Comparison of ENCODE assay signal across 8 mouse cellular contexts in the genomic region with DNA sequence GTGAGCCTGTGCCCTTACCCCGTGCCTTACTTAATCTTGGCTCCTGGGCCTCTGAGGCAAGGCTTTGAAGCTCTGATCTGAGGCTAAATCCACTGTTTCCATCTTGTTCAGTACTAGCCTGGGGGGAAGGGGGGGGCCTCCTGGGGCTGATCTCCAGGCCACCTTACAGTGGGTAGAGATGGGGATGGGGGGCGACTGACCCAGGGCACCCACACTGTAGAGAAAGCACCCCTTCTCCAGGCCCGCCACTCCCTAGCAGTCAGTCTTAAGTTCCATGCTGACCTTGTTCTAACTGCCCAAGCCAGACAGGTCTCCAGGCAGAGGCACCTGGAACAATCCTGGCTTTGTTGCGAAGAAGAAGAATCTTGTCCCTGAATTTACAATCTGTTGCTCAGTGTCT. TPM values are rescaled to one million over a fixed set of nuclear protein-coding genes. Genes with fewer than 3 reads are reported as not detected.
DNase-seq lines count a peak whose midpoint lies in the region; ATAC-seq and TF ChIP-seq lines count a peak whose summit lies in the region.

No protein-coding gene starts in this region.

- H3K9ac ChIP-seq in liver, adult 2 months (ENCODE audit: low read depth, low read length), result peak overlapping the region; percentile 65
- peak overlapping the region; percentile 52; the same call in 1 of the 2 replicates for H3K9ac ChIP-seq in forebrain, embryonic 13.5 days
- peak overlapping the region; percentile 48 for H3K9ac ChIP-seq in limb, embryonic 13.5 days
- H3K9ac ChIP-seq in neural tube, embryonic 15.5 days (replicated peaks), result no peak overlapping the region

- no peaks in the 10 kb centered on the region for H3K36me3 ChIP-seq in liver, adult 2 months (ENCODE audit: control insufficient read depth, insufficient read depth, low read length)
- no peaks in the 10 kb centered on the region for H3K36me3 ChIP-seq in forebrain, embryonic 13.5 days (ENCODE audit: poor library complexity, severe bottlenecking)
- no peaks in the 10 kb centered on the region for H3K36me3 ChIP-seq in limb, embryonic 13.5 days
- no peaks in the 10 kb centered on the region for H3K36me3 ChIP-seq in neural tube, embryonic 15.5 days

- 39% methylated on average over 4 of the region's 4 CpGs for WGBS in liver, adult 2 months
- 22% methylated on average over 4 of the region's 4 CpGs for WGBS in forebrain, embryonic 13.5 days
- WGBS in limb, embryonic 13.5 days, result 35% methylated on average over 4 of the region's 4 CpGs
- WGBS in neural tube, embryonic 15.5 days, result 47% methylated on average over 4 of the region's 4 CpGs

- peak overlapping the region; percentile 66 for H3K4me2 ChIP-seq in forebrain, embryonic 13.5 days
- H3K4me2 ChIP-seq in limb, embryonic 13.5 days (replicated peaks), result peak overlapping the region; percentile 75
- H3K4me2 ChIP-seq in neural tube, embryonic 15.5 days, result peak overlapping the region; percentile 82

- 0 out of 2 replicates have a peak, but pooled peaks have one; percentile 8 for ATAC-seq in forebrain, embryonic 13.5 days
- ATAC-seq in limb, embryonic 13.5 days (ENCODE audit: low FRiP score, low read depth), result no peak
- no peak for ATAC-seq in neural tube, embryonic 15.5 days (ENCODE audit: low FRiP score)

- no peak for TF ChIP-seq CTCF in liver, adult 2 months (IDR thresholded peaks at IDR 0.05; ENCODE audit: low read depth, low read length)

- H3K4me1 ChIP-seq in liver, adult 2 months (ENCODE audit: control insufficient read depth, insufficient read depth, low read length), result peaks cover 27% of the 10 kb centered on the region
- H3K4me1 ChIP-seq in forebrain, embryonic 13.5 days, result peaks cover 10% of the 10 kb centered on the region
- H3K4me1 ChIP-seq in limb, embryonic 13.5 days, result peaks cover 10% of the 10 kb centered on the region
- peaks cover 7% of the 10 kb centered on the region for H3K4me1 ChIP-seq in neural tube, embryonic 15.5 days

- H3K9me3 ChIP-seq in forebrain, embryonic 13.5 days (replicated peaks), result no peaks in the 10 kb centered on the region
- H3K9me3 ChIP-seq in limb, embryonic 13.5 days, result no peaks in the 10 kb centered on the region
- H3K9me3 ChIP-seq in neural tube, embryonic 15.5 days (replicated peaks), result no peaks in the 10 kb centered on the region

- H3K27me3 ChIP-seq in liver, adult 2 months (ENCODE audit: control insufficient read depth, insufficient read depth, low read length), result no peaks in the 10 kb centered on the region
- H3K27me3 ChIP-seq in forebrain, embryonic 13.5 days, result peaks cover 29% of the 10 kb centered on the region
- H3K27me3 ChIP-seq in limb, embryonic 13.5 days, result peaks cover 39% of the 10 kb centered on the region
- H3K27me3 ChIP-seq in neural tube, embryonic 15.5 days (replicated peaks), result peaks cover 33% of the 10 kb centered on the region

- DNase-seq in liver, adult 2 months (ENCODE audit: extremely low read depth, low read depth, low spot score), result peak; percentile 32
- no peak for DNase-seq in liver
- no peak for DNase-seq in gastrocnemius, postnatal 25 days
- DNase-seq in frontal cortex, postnatal 36 days (ENCODE audit: low spot score in 2 of 2), result no peak
- DNase-seq in cerebellum, adult 18-20 months, result no peak

- H3K79me2 ChIP-seq in liver, adult 2 months (ENCODE audit: control insufficient read depth, insufficient read depth, low read length), result no peaks in the 10 kb centered on the region

- peak overlapping the region; percentile 6 for H3K27ac ChIP-seq in liver, adult 2 months (replicated peaks; ENCODE audit: insufficient read depth, low read depth, low read length)
- no peak overlapping the region for H3K27ac ChIP-seq in forebrain, embryonic 13.5 days
- H3K27ac ChIP-seq in limb, embryonic 13.5 days, result no peak overlapping the region
- H3K27ac ChIP-seq in neural tube, embryonic 15.5 days (replicated peaks), result no peak overlapping the region

- TF ChIP-seq POLR2A in liver, adult 2 months (IDR thresholded peaks at IDR 0.05; ENCODE audit: extremely low read depth, insufficient read depth, low read length), result no peak

- H3K4me3 ChIP-seq in liver, adult 2 months (ENCODE audit: insufficient read depth, low read depth, low read length), result peak overlapping the region; percentile 66
- H3K4me3 ChIP-seq in forebrain, embryonic 13.5 days, result peak overlapping the region; percentile 33
- peak overlapping the region; percentile 42 for H3K4me3 ChIP-seq in limb, embryonic 13.5 days
- H3K4me3 ChIP-seq in neural tube, embryonic 15.5 days (replicated peaks), result peak overlapping the region; percentile 40

RNA-seq across cellular contexts. Expression of a gene that starts 10.7 kb away (rescaled TPM):
- 0.18 and 0.27 TPM in 2 replicates for total RNA-seq in liver, adult 2 months (2014; rRNA removed)
- polyA plus RNA-seq in liver, adult 2 months (2012; rRNA removed), result 1.4 and 1.7 TPM in 2 replicates
- not detected in 2 replicates for polyA plus RNA-seq in forebrain, embryonic 13.5 days (2015; fragmentation: Nextera tagmentation; extraction: Ambion mirVana)
- 0.04 TPM in 1 of 2 replicates, not detected in the other for polyA plus RNA-seq in limb, embryonic 13.5 days (2015; fragmentation: Nextera tagmentation; extraction: Ambion mirVana)
- polyA plus RNA-seq in neural tube, embryonic 15.5 days (2015; fragmentation: Nextera tagmentation; extraction: Ambion mirVana), result 0.09 TPM in 1 of 2 replicates, not detected in the other
- not detected for total RNA-seq in gastrocnemius, postnatal 25 days (2021)
